ENCODE assay signal across 14 mouse cellular contexts in the genomic region with DNA sequence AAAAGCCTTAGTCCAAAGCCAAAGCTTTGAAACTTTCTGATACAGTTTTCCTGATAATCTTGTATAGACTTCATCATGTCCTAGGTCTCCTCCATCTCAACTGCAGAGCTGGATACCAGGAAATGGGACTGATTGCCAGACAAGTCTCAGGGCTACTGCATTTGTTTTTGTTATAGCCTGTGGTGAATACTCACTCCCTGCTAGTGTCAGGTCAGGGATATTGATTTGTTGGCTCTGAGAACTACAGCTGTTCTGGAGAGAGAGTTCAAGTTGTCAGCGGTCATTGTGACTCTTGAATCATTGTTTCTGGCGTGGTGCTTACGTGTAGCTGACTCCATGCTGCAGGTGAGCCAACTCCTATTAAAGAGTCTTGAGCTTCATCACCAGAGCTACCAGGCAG.
"Had no signal": no experiment of that assay in that cellular context is flagged by ENCODE, and none has a peak within 500 bp of the region (broad histone marks: within the 10 kb centered on the region; RNA-seq: fewer than 3 reads in every experiment).

A gene (plus strand): TSS at position 301 of the 400 bp plus-strand sequence.

- DNase-seq: kidney, adult 2 months; kidney, postnatal 10 days; kidney, postnatal 36 days; layer of hippocampus, postnatal 36 days; liver, embryonic 13.5 days; lung, embryonic 14.5 days; lung, postnatal 10 days; thymus, postnatal 25 days had no signal

- H3K4me1 ChIP-seq: kidney, embryonic 15.5 days; liver, embryonic 13.5 days; midbrain, embryonic 12.5 days; midbrain, embryonic 15.5 days; neural tube, embryonic 13.5 days had no signal

- H3K4me3 ChIP-seq: kidney, embryonic 15.5 days; left cerebral cortex, adult 2 months; liver, embryonic 13.5 days; midbrain, embryonic 12.5 days; midbrain, embryonic 15.5 days; neural tube, embryonic 13.5 days had no signal

- H3K9ac ChIP-seq: kidney, embryonic 15.5 days; liver, embryonic 13.5 days; lung, embryonic 14.5 days; midbrain, embryonic 12.5 days; midbrain, embryonic 15.5 days; neural tube, embryonic 13.5 days had no signal

- H3K9me3 ChIP-seq: kidney, embryonic 15.5 days; liver, embryonic 13.5 days; midbrain, embryonic 12.5 days; midbrain, embryonic 15.5 days; neural tube, embryonic 13.5 days had no signal

- H3K27ac ChIP-seq: kidney, embryonic 15.5 days; left cerebral cortex, adult 2 months; liver, embryonic 13.5 days; midbrain, embryonic 12.5 days; midbrain, embryonic 15.5 days; neural tube, embryonic 13.5 days had no signal

- ATAC-seq: intestine, postnatal 0 days; midbrain, embryonic 15.5 days had no signal

- H3K27me3 ChIP-seq: kidney, embryonic 15.5 days; liver, embryonic 13.5 days; midbrain, embryonic 12.5 days; midbrain, embryonic 15.5 days; neural tube, embryonic 13.5 days had no signal

- H3K4me2 ChIP-seq: kidney, embryonic 15.5 days; liver, embryonic 13.5 days; lung, embryonic 14.5 days; midbrain, embryonic 12.5 days; midbrain, embryonic 15.5 days; neural tube, embryonic 13.5 days had no signal
